Mouse (Mus musculus): ENCODE data around the gene Mmab. TPM values are rescaled to one million over a fixed set of nuclear protein-coding genes. Genes with fewer than 3 reads are reported as not detected.
A peak's percentile ranks its signal among the peaks of the same experiment; 100 is the strongest.

The Mmab gene
- total RNA-seq, 4 experiments from 2014 or later = 20.0 to 30.0 (median 24.4) TPM

DNA sequence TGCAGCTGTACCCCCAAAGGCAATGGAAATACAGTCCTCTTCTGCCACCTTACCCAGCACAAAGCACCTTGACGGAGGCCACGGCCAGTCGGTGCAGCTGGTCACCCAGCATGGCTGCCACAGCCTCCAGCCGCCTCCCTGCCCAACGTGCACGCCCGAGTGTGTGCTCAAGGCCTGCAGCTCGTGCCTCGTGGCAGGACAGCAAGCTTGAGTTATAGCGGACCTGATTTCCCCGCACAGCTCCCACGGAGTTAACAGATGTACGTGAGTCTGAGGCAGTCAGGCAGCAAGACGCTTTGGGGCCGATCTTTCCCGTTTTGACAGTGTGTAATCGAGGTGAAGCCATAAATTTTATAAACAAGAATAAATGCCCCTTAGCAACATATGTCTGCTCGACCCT, 15.2 kb downstream of the Mmab start:
- DNase-seq = no peak

DNA sequence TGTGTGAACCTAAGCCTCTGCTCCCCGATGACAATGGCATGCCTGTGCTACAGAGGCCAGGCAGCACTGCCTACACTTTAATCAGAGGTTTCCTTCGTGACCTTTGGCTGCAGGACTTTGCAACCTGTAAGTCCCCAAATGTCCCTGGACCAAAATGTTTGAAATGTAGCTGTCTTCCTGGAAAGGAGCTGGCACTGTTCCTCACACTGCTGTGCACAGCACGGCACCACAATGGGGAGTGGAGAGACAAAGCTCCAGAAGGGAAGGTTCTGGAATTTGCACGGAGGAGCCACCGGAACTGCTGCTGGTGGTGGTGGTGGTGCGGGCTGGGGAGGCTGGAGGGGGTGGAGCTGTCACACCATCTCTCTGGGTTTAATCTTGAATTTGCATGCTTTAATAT, 17.1 kb downstream of the Mmab start:
- DNase-seq = no peak

DNA sequence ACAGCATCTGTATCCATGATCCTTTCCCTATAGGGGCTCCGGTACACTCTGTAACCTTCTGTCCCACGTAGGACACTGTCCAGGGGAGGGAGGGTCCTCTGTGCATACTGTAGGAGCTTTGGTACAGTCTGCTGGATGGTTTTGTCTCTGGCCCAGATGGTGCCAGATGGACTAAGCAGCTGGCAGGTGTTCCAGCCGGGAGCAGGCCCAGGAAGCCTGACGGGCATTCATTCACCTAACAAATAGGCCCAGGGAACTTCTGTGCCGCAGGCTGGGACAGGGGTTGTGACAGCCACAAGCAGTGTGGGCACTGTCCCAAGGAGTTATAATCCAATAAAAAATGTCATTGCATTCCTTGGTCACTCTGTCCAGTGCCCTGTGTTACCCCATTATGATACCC, 19.9 kb downstream of the Mmab start:
- DNase-seq = no peak

DNA sequence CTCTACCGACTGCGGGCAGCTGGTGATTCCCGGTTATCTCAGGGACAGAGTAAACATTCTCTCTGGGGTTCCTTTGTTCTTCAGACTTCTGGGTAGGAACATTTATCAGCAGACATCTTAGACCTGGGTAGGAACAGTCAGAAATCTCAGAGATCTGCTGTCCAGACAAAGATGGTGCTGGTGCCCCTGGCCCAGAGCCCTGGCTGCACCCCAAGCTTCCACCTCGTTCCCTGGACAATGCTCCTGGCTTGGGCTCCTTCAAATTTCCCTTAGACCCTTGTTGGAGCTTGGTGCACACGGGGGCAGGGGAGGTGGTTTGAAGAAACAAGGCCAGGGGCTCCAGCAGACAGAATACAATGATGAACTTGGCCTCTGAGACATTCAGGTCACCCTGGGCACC, 21.3 kb downstream of the Mmab start:
- no peak for DNase-seq

DNA sequence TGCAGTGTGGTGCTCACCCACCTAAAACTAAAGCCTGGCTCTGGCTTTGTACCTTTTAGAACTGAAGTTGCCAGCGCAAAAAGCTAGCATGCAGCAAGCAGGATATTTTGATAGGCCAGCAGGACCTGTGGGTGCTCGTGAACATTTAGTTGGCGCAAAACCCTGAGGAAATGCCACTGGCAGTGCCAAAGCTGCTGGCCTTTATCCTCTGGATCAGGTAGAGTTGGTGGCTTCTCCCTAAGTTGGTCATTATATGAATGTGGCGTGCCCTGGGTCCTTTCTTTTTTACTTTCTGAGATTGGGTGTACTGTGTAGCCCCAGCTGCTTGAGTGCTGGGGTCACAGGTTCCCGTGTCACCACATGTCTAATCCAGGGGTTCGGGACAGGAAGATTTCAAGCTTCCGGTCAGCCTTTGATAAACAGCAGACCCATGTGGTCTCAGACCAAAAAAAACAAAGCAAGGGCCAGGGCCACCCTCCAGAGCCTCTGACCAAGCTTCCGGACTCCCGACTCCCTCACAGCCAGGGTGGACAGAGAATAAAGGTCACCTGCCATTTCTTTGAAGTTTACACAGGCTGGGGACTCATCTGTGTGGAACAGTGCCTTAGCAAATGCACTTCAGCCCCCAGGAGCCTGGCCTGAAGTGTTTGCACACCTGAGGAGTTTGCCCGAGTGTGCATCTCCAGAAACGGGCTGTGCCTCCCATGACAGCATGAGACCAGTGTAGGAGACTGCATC, 22.1 kb downstream of the Mmab start:
- no peak for DNase-seq

DNA sequence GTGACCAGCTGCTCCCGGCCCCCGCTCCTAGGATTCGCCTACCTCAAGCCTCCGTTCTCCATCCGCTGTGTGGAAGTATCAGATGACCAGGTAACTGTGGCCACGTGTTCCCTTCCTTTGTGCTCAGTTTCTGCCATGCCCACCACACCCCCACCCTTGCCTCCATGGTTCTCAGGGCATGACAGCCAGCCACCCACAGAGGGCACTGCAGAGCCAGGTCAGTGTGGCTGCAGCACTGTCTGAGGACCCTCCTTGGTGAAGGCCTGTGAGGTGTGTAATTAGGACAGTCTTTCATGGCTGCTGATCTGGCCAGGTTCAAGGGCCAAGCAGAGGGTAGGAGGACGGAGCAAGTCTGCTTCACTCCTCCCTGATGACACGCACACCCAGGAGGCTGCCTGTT, 25.3 kb downstream of the Mmab start:
- no peak for DNase-seq

DNA sequence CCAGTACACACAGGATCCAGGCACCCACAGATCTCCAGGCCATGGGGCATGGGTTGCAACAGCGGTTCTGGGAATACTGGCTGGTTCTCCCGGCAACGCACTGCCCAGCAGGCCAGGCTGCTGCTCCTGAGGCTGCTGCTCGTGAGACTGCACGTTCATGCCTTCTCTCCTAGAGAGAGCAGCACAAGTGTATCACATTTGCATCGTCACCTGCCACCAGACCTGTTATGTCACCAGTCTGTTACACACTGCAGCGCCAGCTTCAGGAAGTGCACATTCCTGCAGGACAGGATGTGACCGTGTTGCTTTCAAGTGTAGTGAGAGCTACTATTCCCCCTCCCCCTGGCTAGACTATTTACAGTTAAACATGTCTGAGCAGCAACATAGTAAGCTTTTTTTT, 27.0 kb downstream of the Mmab start:
- DNase-seq = no peak

DNA sequence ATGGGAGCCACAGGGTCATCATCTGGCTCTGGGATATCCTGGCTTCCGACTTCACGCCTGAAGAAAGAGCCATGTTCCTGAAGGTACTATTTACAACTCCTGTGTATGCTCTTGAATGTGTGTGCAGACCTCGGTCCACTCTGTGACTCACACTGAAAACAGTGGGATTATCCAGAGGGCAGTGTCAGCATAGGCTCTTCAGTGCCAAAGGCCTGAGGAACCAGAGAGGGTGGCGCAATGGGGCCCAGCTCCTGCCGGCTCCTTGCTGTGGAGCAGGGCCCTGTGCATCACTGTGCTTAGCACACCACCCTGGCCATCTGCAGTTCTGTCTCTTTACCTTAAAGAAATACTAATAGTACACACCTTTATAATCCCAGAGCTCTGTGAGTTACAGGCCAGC, 28.3 kb downstream of the Mmab start:
- DNase-seq = no peak

DNA sequence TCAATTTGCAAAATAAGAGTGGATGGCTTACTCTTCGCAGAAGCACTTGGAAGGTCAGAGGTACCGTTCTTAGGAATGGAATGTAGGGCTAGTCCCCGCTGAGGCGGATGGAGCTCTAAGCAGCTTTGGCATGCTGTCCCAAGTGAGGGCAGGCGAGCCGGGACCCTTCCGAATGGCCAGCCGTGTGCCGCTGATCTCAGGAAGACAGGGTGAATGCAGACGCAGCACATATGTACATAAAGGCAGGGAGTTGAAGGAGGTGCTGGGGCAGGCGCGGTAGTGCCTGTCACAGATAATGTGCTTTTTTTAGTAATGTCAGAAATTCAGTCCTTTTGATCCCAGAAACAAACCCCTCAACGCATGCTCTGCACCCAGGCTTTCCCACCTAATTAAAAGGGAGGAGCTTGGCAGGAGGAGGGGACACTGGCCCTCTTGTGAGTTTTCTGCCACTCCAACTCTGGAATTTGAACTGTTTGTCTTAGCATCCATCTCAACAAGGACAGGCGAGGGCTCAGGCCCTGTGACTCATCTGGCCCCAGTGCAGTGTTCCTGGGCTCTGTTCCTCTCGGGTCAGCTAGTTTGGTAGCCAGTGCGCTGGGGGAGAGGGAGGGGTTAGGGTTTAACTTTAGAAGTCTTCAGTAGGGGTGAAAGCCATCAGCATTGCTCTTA, 30.7 kb downstream of the Mmab start:
- DNase-seq = peak; percentile 73

DNA sequence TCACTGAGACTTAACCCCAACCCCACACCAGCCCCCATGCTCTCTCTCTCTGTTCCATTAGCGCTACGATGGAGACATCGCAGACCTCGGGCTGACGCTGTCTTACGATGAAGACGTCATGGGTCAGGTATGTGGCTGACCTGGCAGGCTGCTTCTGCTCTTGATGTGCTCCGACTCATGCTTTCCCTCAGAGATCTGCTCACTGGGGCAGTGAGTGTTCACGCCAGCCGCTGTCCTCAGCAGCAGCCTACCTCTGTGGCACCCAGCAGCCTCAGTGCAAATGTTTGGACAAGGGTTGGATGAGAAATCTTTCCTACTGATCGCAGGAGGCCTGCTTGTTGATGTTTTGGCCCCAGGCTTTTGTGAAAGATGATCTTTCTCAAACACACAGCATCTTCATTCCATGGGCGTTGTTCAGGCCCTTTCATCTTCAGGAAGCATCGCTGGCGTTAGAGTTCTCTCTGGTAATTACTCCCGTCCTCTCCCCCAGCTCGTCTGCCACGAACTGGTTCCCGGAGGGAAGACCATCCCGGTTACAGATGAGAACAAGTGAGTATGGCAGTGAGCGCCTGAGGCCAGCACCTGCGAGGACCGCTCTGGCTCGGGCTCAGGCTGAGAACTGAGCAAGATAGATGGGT, 31.4 kb downstream of the Mmab start:
- DNase-seq = no peak

DNA sequence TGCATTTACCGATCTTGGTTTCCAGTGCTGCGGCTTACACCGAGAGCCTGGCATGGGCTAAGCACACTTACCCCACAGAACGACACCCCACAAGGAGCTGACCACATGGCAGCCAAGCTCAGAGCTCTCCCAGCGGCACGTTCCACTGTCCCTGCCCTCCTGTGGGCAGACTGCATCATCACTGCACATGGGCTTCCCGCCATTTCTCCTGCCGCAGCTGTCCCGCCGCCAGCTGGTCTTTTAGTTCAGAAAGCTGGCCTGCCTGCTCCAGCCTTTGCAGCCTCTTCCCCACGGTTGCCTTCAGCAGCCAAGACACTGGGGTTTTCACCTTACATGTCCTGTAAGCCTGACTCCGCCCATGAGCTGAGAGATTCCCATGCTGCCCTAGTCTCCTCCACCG, 33.4 kb downstream of the Mmab start:
- DNase-seq = no peak

DNA sequence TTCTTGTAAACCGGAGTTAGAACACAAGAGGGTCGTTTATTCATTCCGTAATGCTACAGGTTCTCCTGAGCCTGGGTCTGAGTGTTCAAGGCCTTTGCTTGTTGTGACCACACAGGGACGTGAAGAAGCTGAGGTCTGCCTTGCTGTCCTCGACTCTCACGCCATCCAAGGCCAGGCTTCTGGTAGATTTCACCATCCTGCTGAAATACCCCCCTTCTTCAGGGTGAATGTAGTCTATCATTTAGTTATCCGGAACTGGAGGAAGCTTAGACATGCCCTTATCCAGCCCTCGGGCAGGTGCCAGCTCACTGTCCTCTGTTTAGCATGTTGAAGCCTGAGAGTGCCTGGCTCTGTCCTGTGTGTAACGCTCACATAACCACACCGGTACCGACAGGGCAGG, 35.0 kb downstream of the Mmab start:
- DNase-seq = peak; percentile 66

DNA sequence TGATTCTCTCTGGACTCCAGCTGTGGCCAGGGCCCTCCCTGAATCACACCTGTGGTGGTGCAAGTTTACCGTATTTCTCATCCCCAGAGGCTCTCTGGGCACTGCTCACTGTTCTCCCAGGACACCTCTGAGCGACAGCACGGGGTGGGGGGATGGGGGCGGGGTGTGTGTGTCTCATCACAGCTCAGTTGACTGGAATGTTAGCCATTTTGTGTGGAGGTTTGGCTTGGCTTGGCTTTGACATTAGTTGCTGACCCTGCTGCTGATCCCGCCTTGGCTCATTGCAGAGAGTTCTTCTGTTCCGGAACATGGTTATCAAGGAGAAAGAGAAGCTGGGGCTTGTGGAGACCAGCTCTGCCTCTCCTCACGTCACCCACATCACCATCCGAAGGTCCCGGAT, 36.0 kb downstream of the Mmab start:
- no peak for DNase-seq

DNA sequence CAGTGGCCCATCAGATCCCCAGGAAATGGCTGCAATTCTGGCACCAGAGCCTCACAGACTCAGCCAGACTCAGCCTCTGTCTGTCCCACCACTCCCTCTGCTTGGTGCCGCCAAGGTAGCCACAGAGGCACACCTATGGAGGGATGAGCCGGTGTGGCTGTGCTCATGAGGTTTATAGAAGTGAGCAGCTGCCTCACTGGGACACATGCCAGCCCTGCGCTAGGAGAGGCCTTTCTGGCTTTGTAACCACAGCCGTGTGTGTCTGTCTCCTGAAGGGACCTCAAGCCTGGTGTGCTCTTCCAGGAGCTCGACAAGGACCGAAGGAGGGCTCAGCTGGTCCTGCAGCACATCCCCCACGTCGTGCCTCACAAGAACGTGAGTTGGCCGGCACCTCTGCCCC, 36.6 kb downstream of the Mmab start:
- DNase-seq = no peak

DNA sequence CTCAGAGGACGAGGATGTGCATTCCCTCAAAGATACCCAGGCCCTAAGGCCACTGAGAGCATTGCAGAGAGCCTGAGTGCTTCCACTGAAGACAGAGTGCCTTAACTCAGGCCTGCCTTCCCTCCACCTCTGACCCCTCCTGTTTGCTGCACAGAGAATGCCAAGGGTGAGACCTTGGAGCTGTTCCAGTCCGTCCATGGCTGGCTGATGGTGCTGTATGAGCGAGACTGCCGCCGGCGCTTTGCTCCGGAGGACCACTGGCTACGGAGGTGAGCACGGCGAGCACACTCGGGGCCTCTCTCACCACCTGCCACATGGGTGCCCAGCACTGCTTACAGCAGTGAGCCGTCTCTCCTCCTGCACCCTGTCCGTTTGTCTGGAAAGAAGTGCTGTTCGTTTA, 37.3 kb downstream of the Mmab start:
- peak; percentile 82 for DNase-seq

DNA sequence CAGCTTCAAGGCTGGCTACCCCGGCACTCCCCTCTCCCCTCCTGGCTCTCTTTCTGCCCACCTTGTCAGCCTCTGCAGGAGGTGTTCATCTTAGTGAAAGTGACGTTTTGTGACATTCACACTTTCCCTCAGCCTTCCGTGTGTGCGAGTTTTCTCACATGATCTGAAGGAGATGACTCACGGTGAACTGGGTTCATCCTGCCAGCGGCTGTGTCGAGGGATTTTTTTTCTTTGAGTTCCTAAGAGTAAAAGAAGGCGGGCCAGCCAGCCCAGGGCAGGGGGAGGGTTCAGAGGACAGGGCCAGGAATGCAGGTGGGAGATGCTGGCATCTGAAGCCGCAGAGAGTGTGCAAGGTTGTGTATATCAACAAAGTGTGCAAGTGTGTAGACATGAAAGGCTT, 50.7 kb downstream of the Mmab start:
- DNase-seq = no peak

DNA sequence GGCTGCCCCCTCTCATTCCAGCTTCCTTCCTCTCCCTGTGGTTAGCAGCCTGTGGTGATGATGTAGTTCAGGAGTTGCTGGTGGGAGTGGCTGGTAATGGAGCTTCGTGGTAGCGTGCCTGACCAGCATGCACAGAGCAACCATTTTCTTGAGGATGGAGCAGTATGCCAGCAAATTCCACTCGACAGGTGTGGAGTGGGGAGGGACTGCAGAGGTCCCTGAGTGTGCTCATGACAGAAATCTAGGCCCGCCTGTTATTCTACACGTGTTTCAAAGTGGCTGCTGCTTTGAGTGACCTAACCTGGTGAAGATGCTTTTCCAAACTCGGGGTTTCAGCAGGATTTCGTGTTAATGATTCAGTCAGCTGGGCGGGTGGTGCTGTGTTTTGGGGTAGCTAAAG, 59.4 kb downstream of the Mmab start:
- no peak for DNase-seq

DNA sequence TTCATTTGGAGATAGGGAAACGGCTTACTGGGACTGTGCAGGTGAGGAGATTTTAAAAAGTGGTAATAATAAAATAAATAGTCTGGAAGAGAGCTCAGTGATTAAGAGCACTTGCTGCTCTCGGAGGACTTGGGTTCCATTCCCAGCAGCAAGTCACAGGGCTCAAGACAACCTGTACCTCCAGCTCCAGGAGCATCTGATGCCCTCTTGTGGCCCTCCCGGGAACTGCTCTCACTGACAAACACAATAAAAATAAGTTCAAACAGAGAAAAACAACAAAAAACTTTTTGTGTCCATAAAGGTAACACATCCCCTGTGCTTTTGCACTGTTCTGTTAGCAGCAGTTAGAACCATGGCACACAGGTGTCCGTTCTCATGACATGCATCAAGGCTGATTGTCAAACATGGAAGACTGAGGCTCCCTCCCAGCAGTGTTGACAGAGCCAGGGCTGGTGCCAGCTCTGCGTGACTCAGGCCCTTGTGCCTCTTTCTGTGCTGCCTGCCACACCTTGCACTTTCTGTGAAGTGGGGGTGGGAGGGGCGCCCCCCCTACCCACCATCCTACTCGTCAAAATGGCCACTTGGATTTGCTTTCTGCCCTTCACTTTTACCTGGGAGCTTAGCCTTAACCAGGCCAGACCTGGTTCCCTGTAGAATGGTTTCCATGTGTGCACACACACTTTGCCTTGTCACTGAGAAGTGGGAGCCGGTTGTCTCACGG, 60.5 kb downstream of the Mmab start:
- no peak for DNase-seq

Small RNA genes lying within 50 kb of the gene (microRNA-seq; reads per million reads assigned to microRNA genes)
- gene Mir7027 = 0 reads per million in 2 experiments

Other genes with a start within 250 kb of the Mmab start
- gene Foxn4, start 170.3 kb downstream of the Mmab start, total RNA-seq (2022) = not detected
- 1 to 10 TPM in 1 of 4 experiments, under 1 TPM in 3; 0.70 to 1.1 (median 0.81) TPM for gene Myo1h, start 154.9 kb downstream of the Mmab start, total RNA-seq (2022)
- 10 to 100 TPM; 69.8 to 78.5 (median 71.8) TPM for gene Kctd10, start 63.6 kb downstream of the Mmab start, total RNA-seq (2022)
- 10 to 100 TPM; 74.7 to 93.2 (median 79.1) TPM for gene Ube3b, start 63.5 kb downstream of the Mmab start, total RNA-seq (2022)
- 10 to 100 TPM; 31.6 to 45.5 (median 37.1) TPM for gene Mvk, start 209 bp upstream of the Mmab start, total RNA-seq (2022)
- gene Fam222a, start 124.0 kb upstream of the Mmab start, total RNA-seq (2022) = 10 to 100 TPM; 28.1 to 47.2 (median 33.7) TPM
- 1 to 10 TPM; 1.3 to 3.4 (median 2.4) TPM for gene Trpv4, start 214.4 kb upstream of the Mmab start, total RNA-seq (2022)
- gene Gltp, start 246.9 kb upstream of the Mmab start, total RNA-seq (2022) = 10 to 100 TPM; 49.4 to 67.4 (median 55.3) TPM